Mouse (Mus musculus): ENCODE data around the gene P2ry6.

DNA sequence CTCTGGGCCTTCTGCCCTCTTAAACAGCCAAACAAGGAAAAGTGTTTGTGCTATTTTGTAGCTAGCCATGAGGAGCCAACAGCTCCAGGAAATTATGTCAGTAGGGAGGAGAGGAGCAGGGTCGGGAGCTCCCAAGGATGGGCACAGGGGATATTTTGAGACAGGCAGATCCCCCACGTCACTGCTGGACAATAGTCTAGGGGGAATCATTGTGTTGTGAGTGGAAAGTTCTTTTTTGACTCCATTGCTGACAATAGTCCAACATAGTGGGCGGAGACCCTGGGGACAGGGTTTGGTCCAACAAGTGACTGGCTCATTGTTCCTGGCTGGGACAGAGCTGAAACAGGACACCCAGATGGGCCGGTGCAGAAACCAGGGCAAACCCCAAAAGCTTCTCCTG is 18.7 kb upstream of the P2ry6 start:
- TF ChIP-seq CTCF (IDR thresholded peaks at IDR 0.05; ENCODE audit: low read depth, low read length) (no peak), POLR2A (IDR thresholded peaks at IDR 0.05; ENCODE audit: borderline replicate concordance, low read depth, low read length) (no peak)

Data from bone marrow macrophage, adult 2 months (primary cell).